Mouse (Mus musculus): ENCODE data around the gene Acss3. TPM values are rescaled to one million over a fixed set of nuclear protein-coding genes. Genes with fewer than 3 reads are reported as not detected.
A peak's percentile ranks its signal among the peaks of the same experiment; 100 is the strongest.

Acss3 gene
- polyA plus RNA-seq, 1 experiment from 2014 or later: 0.42 TPM

DNA sequence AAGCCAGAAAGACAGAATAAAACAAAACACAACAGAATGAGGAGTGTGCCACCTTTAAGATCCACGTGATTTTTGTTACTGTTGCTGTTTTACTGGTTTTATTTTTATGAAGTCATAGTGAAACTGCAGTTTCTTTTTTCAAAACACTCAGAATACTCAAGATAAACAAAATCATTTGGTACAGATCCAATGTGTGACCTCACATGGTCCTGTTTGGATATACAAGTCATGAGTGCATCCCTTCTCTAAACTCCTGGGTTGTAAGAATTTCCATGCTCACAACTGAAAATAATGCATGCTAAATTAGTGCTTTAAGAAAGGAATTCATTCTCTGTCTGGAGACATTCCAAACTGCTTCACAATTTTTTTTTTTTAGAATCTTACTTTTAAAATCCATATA, 184.0 kb downstream of the Acss3 start:
- no peak overlapping the region for H3K4me2 ChIP-seq (ENCODE audit: low read depth, low read length)
- 85% methylated on average over 1 of the region's 1 CpGs for WGBS
- no peaks in the 10 kb centered on the region for H3K4me1 ChIP-seq (ENCODE audit: control insufficient read depth, insufficient read depth, low read length)
- H3K9me3 ChIP-seq (ENCODE audit: control insufficient read depth, low read length): no peaks in the 10 kb centered on the region
- H3K27me3 ChIP-seq (ENCODE audit: control insufficient read depth, insufficient read depth, low read length): no peaks in the 10 kb centered on the region
- no peak overlapping the region for H3K4me3 ChIP-seq (ENCODE audit: low read depth, low read length)
- H3K27ac ChIP-seq (ENCODE audit: low read depth, low read length): no peak overlapping the region
- no peak for ATAC-seq (ENCODE audit: low read depth)
- H3K36me3 ChIP-seq (ENCODE audit: control insufficient read depth, insufficient read depth, low read length): no peaks in the 10 kb centered on the region
- no peak overlapping the region for H3K9ac ChIP-seq (replicated peaks; ENCODE audit: low read depth, low read length)

DNA sequence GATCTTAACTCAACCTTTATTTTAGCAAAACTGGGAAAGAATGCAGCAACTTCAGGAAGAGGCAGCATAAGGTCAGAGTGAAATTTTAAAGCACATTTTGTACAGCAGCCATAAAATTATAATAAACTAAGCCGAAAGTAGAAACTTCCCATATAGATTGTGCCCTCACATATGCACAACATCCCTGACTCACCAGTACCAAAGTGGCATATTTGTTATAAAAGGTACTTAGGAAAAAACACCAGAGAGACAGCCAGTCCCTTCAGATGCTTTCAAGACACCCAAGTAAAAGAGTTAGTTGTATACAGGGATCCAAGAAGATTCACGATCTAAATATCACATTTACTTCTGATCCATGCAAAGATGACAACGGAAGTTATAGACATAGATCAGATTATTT, 184.6 kb downstream of the Acss3 start:
- no peak overlapping the region for H3K4me2 ChIP-seq (ENCODE audit: low read depth, low read length)
- ATAC-seq (ENCODE audit: low read depth): no peak
- H3K27me3 ChIP-seq (ENCODE audit: control insufficient read depth, insufficient read depth, low read length): no peaks in the 10 kb centered on the region
- H3K9me3 ChIP-seq (ENCODE audit: control insufficient read depth, low read length): no peaks in the 10 kb centered on the region
- WGBS: 96% methylated on average over 3 of the region's 3 CpGs
- no peaks in the 10 kb centered on the region for H3K36me3 ChIP-seq (ENCODE audit: control insufficient read depth, insufficient read depth, low read length)
- no peak overlapping the region for H3K27ac ChIP-seq (ENCODE audit: low read depth, low read length)
- no peak overlapping the region for H3K9ac ChIP-seq (replicated peaks; ENCODE audit: low read depth, low read length)
- H3K4me3 ChIP-seq (ENCODE audit: low read depth, low read length): no peak overlapping the region
- no peaks in the 10 kb centered on the region for H3K4me1 ChIP-seq (ENCODE audit: control insufficient read depth, insufficient read depth, low read length)

DNA sequence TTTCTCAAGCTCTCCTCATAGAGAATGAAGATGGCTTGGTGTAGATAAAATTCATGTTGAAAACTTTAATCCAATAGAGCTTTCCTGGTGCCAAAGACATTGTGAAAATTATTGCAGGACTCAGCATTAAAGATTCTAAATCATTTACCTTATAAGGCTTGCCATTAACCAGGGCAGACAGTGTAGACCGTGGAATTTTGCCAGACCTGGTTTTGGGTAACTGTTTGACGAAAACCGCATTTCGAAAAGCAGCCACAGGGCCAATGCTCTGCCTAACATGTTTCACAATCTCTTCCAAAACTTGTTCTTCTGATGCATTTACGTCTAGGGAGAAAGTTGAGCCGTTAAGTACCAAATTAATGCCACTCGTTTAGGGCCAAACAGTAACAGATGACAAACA, 186.5 kb downstream of the Acss3 start:
- H3K27ac ChIP-seq (ENCODE audit: low read depth, low read length): no peak overlapping the region
- 94% methylated on average over 7 of the region's 7 CpGs for WGBS
- H3K4me1 ChIP-seq (ENCODE audit: control insufficient read depth, insufficient read depth, low read length): no peaks in the 10 kb centered on the region
- no peak overlapping the region for H3K9ac ChIP-seq (replicated peaks; ENCODE audit: low read depth, low read length)
- no peaks in the 10 kb centered on the region for H3K27me3 ChIP-seq (ENCODE audit: control insufficient read depth, insufficient read depth, low read length)
- H3K4me2 ChIP-seq (ENCODE audit: low read depth, low read length): no peak overlapping the region
- H3K36me3 ChIP-seq (ENCODE audit: control insufficient read depth, insufficient read depth, low read length): no peaks in the 10 kb centered on the region
- no peaks in the 10 kb centered on the region for H3K9me3 ChIP-seq (ENCODE audit: control insufficient read depth, low read length)
- no peak for ATAC-seq (ENCODE audit: low read depth)
- H3K4me3 ChIP-seq (ENCODE audit: low read depth, low read length): no peak overlapping the region

DNA sequence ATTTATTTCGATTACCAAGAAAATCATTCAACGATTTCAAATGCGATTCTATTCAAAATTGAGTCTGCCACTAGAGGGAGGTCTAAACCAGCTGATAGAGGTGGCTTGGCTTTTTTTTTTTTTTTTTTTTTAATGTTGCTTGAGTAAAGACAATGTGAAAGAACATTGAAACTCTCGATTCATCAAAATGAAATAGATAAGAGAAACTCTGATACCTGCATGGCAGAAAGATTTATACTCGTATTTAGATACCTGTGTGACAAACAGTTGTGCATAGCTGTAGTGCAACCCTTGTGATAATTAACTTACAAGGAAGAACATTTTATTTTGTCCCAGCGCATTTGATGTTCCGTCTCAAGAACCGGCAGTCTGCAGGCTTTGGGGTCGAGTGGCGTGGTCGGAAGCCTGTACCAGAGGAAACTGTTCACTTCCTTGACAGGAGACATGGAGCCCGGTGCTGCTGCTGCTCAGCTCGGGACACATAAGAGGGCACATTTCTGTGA, 190.8 kb downstream of the Acss3 start:
- WGBS: 36% methylated on average over 13 of the region's 13 CpGs
- H3K4me2 ChIP-seq (ENCODE audit: low read depth, low read length): peak overlapping the region; percentile 40
- H3K4me3 ChIP-seq (ENCODE audit: low read depth, low read length): peak overlapping the region; percentile 19; the same call in 1 of the 2 replicates
- no peak overlapping the region for H3K27ac ChIP-seq (ENCODE audit: low read depth, low read length)
- H3K36me3 ChIP-seq (ENCODE audit: control insufficient read depth, insufficient read depth, low read length): no peaks in the 10 kb centered on the region
- no peak overlapping the region for H3K9ac ChIP-seq (replicated peaks; ENCODE audit: low read depth, low read length)
- no peaks in the 10 kb centered on the region for H3K27me3 ChIP-seq (ENCODE audit: control insufficient read depth, insufficient read depth, low read length)
- no peaks in the 10 kb centered on the region for H3K4me1 ChIP-seq (ENCODE audit: control insufficient read depth, insufficient read depth, low read length)
- ATAC-seq (ENCODE audit: low read depth): peak; percentile 73; the same call in 1 of the 2 replicates
- no peaks in the 10 kb centered on the region for H3K9me3 ChIP-seq (ENCODE audit: control insufficient read depth, low read length)

DNA sequence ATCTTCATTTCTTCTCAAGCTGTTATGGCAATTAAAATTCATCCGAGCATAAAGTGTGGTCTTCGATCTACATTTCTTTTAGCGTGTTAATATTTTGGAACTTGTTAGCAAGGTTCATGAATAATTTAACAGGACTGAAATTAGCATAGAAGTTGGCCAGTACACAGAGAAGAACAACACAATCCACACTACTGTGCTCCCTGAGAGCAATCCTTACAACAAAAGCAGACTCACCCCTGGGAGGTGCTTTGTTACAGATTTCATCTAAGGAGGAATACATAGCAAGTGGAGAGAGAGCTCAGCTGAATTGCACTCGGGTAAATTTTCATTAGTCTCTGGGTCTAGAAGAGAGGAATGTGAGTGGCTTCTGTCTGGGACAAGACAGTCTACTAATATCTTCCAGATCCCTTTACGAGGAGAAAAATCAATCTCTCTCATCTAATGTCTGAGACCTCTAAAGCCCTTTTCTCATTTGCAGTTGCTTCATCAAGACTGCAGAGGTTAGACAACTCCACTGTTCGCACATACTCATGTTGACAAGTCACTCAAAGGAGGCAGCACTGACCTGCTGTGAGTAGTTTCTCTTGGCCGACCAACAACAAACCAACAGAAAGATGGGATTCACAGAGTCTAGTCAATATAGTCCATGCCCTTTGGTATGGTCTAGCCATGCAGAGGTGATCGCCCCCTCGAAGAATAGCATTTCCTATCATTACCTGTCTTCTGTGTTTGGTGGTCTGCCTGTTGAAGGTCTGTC, 194.7 kb downstream of the Acss3 start:
- no peak overlapping the region for H3K27ac ChIP-seq (ENCODE audit: low read depth, low read length)
- H3K4me2 ChIP-seq (ENCODE audit: low read depth, low read length): no peak overlapping the region
- H3K36me3 ChIP-seq (ENCODE audit: control insufficient read depth, insufficient read depth, low read length): no peaks in the 10 kb centered on the region
- no peak for ATAC-seq (ENCODE audit: low read depth)
- no peak overlapping the region for H3K9ac ChIP-seq (replicated peaks; ENCODE audit: low read depth, low read length)
- no peaks in the 10 kb centered on the region for H3K9me3 ChIP-seq (ENCODE audit: control insufficient read depth, low read length)
- no peaks in the 10 kb centered on the region for H3K27me3 ChIP-seq (ENCODE audit: control insufficient read depth, insufficient read depth, low read length)
- WGBS: 66% methylated on average over 9 of the region's 9 CpGs
- H3K4me3 ChIP-seq (ENCODE audit: low read depth, low read length): no peak overlapping the region
- no peaks in the 10 kb centered on the region for H3K4me1 ChIP-seq (ENCODE audit: control insufficient read depth, insufficient read depth, low read length)

DNA sequence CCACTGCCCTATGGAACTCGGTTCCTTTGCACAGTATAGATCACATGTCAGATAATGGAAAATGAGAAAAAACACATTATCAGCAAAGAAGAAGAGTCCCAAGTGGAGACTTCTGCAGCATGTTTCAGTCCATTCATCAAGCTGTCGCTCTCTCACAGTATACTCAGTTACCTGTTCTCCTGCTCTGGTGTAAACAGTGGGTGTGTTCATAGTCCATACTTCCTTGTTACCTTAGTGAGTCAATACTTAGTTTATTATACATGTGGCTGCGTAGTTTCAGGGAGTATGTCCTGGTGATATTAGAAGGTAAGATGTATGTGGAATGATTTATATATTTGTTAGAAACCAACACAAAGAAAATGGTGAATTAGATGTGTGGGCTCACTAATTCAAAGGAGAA, 198.7 kb downstream of the Acss3 start:
- no peak for ATAC-seq (ENCODE audit: low read depth)

DNA sequence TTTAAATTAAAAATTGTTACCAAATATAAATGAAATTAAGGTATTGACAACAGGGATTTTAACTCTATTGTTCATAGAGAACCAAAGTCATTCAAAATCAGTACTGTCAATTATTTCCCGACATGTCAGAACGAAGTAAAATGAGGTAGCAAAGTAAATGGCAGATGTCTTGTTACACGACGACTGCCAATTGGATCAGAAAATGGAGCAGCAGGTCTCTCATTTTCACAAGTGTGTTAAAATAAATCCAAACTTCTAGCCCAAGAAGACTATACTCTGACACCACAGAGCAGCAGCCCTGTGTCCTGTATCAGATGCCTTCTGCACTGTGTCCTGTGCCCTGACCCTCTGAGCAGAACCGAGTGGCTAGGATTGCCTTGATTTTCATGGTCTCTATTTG, 199.1 kb downstream of the Acss3 start:
- Histone ChIP-seq H3K4me2 (ENCODE audit: low read depth, low read length) (no peak overlapping the region), H3K4me3 (ENCODE audit: low read depth, low read length) (no peak overlapping the region), H3K36me3 (ENCODE audit: control insufficient read depth, insufficient read depth, low read length) (no peaks in the 10 kb centered on the region), H3K27me3 (ENCODE audit: control insufficient read depth, insufficient read depth, low read length) (no peaks in the 10 kb centered on the region), H3K9me3 (ENCODE audit: control insufficient read depth, low read length) (no peaks in the 10 kb centered on the region), H3K4me1 (ENCODE audit: control insufficient read depth, insufficient read depth, low read length) (no peaks in the 10 kb centered on the region), H3K27ac (ENCODE audit: low read depth, low read length) (no peak overlapping the region), H3K9ac (replicated peaks; ENCODE audit: low read depth, low read length) (no peak overlapping the region)
- no peak for ATAC-seq (ENCODE audit: low read depth)
- WGBS: 93% methylated on average over 5 of the region's 5 CpGs

More for the DNA sequence above, 198.7 kb downstream of the Acss3 start:
- Histone ChIP-seq H3K36me3 (ENCODE audit: control insufficient read depth, insufficient read depth, low read length) (no peaks in the 10 kb centered on the region), H3K4me3 (ENCODE audit: low read depth, low read length) (no peak overlapping the region), H3K9ac (replicated peaks; ENCODE audit: low read depth, low read length) (no peak overlapping the region), H3K4me2 (ENCODE audit: low read depth, low read length) (no peak overlapping the region), H3K27me3 (ENCODE audit: control insufficient read depth, insufficient read depth, low read length) (no peaks in the 10 kb centered on the region), H3K9me3 (ENCODE audit: control insufficient read depth, low read length) (no peaks in the 10 kb centered on the region), H3K27ac (ENCODE audit: low read depth, low read length) (no peak overlapping the region), H3K4me1 (ENCODE audit: control insufficient read depth, insufficient read depth, low read length) (no peaks in the 10 kb centered on the region)
- 89% methylated on average over 3 of the region's 3 CpGs for WGBS

DNA sequence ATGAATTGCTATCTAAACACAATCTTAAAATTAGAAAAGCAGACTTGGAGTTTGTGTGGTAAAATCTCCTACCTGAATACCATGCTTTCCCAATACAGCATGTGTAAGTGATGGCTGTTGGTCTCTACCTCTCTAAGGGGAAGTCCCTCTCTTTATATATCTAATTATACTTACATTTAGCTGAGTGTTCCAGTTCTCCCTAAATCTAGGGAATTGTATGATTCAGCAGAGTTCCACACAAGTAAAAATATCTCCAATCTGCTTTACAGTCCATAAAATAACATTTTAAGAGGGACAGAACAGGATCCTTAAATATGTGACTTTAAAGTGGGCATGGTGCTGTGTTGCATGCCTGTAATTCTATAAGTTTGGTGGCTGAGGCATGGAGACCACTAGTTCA, 208.6 kb downstream of the Acss3 start:
- H3K4me2 ChIP-seq (ENCODE audit: low read depth, low read length): no peak overlapping the region
- H3K4me3 ChIP-seq (ENCODE audit: low read depth, low read length): no peak overlapping the region
- H3K9me3 ChIP-seq (ENCODE audit: control insufficient read depth, low read length): no peaks in the 10 kb centered on the region
- no peak for ATAC-seq (ENCODE audit: low read depth)
- H3K36me3 ChIP-seq (ENCODE audit: control insufficient read depth, insufficient read depth, low read length): no peaks in the 10 kb centered on the region
- H3K4me1 ChIP-seq (ENCODE audit: control insufficient read depth, insufficient read depth, low read length): no peaks in the 10 kb centered on the region
- H3K9ac ChIP-seq (replicated peaks; ENCODE audit: low read depth, low read length): no peak overlapping the region
- no peak overlapping the region for H3K27ac ChIP-seq (ENCODE audit: low read depth, low read length)
- no peaks in the 10 kb centered on the region for H3K27me3 ChIP-seq (ENCODE audit: control insufficient read depth, insufficient read depth, low read length)

DNA sequence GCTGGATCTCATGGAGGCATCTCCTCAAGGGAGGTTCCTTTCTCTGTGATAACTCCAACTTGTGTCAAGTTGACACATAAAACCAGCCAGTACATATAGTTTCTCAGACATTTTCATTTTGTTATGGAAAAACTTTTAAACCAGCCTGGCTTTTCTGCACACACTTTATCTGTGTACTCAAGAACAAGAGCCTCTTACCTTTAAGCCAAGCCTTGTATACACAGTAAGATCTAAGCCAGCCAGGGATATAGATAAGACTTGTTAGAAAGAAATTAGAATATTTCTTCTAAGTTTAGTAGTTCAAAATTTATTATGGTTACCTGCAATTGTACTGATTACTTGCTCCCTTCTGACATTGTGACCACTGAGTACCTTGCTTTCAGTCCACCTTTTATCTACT, 209.2 kb downstream of the Acss3 start:
- Histone ChIP-seq H3K9me3 (ENCODE audit: control insufficient read depth, low read length) (no peaks in the 10 kb centered on the region), H3K9ac (replicated peaks; ENCODE audit: low read depth, low read length) (no peak overlapping the region), H3K4me1 (ENCODE audit: control insufficient read depth, insufficient read depth, low read length) (no peaks in the 10 kb centered on the region), H3K4me3 (ENCODE audit: low read depth, low read length) (no peak overlapping the region), H3K4me2 (ENCODE audit: low read depth, low read length) (no peak overlapping the region), H3K36me3 (ENCODE audit: control insufficient read depth, insufficient read depth, low read length) (no peaks in the 10 kb centered on the region), H3K27ac (ENCODE audit: low read depth, low read length) (no peak overlapping the region), H3K27me3 (ENCODE audit: control insufficient read depth, insufficient read depth, low read length) (no peaks in the 10 kb centered on the region)
- no peak for ATAC-seq (ENCODE audit: low read depth)
